Mouse (Mus musculus) NIH3T3 (cell line): ENCODE measurements around the gene Pi4ka.
"Not testable (repeated sequence)": the region's sequence is repeated elsewhere in the genome, so short reads cannot be mapped to it uniquely, and the experiment has no call there.

Experiments used
- DNase-seq: peaks from one replicate; pipeline ENCODE4 v3.0.0-alpha.2; 2012; ENCODE audit warnings: low read depth

Pi4ka gene

DNA sequence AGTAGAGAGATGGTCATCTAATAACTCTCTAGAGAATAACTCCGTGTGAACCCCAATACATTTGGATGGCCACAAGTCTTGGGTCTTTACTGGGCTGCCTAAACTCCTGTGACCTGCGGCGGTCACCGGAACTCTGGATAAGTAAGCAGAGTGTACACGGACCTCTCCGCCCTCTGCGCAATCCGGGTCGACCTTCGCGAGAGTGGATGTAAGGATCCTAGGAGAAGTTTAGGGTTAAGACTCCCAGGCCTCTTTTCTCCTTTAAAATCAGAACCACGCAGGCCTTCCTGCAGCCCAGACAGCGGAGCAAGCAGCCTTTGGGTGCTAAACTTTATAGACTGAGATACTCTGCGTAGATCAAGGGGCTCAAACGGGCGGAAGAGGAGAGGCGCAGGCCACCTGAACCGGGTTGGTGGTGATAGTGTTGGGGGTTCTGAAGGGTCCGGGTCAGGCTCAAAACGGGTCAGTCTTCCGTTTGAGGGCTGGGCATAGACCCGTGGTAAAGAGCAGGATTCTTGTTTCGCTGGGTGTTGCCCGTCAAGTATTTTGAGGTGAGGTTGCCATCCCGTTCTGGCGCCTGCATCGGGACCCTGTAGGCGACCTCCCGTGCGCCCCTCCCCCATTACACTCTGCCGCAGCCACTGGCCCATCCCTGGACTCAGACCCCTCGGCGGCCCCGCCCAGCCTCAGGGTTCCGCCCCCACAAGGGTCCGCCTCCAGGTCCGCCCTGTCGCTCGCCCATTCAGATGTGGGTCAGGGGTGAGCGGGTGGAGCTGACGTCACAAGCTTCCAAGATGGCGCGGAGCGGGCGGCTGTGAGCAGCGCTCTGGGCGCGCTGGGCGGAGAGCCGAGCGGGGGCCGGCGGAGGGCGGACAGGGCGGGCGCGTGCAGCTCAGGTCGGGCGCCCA, 173.1 kb downstream of the Pi4ka start, which contains the start of gene Hic2:
Hic2 (plus strand) TSS at position 779 of the 908 bp plus-strand sequence.
- DNase-seq, result peak; percentile 97

GRCm38 (mm10) chr16:17231523-17231922, 174.6 kb downstream of the Pi4ka start:
- not testable (repeated sequence) for DNase-seq
